Mouse (Mus musculus) lung, adult 2 months (tissue): Measurements from ENCODE around the gene Usb1. TPM values are rescaled to one million over a fixed set of nuclear protein-coding genes. Genes with fewer than 3 reads are reported as not detected.

Source experiments
- DNase-seq: peaks from one replicate; pipeline ENCODE4 v3.0.0; 2022
- H3K4me1 ChIP-seq: fragments of 200-500 bp; 2 replicates; pipeline ENCODE4 v1.6.1; 2011; ENCODE audit warnings: low read length; ENCODE audit not compliant: control insufficient read depth, insufficient read depth
- H3K4me3 ChIP-seq: fragments of 200-500 bp; replicated peaks from 2 replicates; pipeline ENCODE3; 2011; ENCODE audit warnings: low read depth, mild to moderate bottlenecking, control low read depth, low read length; ENCODE audit errors: extremely low read depth
- CTCF ChIP-seq: fragments of 200-500 bp; IDR thresholded peaks from 2 replicates; pipeline ENCODE4 v1.5.1; 2011; ENCODE audit warnings: mild to moderate bottlenecking, low read length, control low read depth; ENCODE audit not compliant: insufficient read depth
- POLR2A ChIP-seq: fragments of 200-500 bp; IDR thresholded peaks from 2 replicates; pipeline ENCODE4 v1.6.1; 2011; ENCODE audit warnings: low read depth, mild to moderate bottlenecking, control low read depth, low read length, borderline replicate concordance; ENCODE audit errors: extremely low read depth
- WGBS: fragments of 180-500 bp; shearing (Covaris S2); methylation state at CpG from one replicate; pipeline ENCODE4 v1.1.7; 2018; 5-methylcytosine and 5-hydroxymethylcytosine counted together
- polyA plus RNA-seq: library from polyadenylated mRNA; depleted of rRNA; stranded (reverse); fragments of >200 nt; gene quantifications from 2 replicates; pipeline ENCODE4 v1.2.3, GENCODE M21; 2012; rRNA removed

The Usb1 gene
- polyA plus RNA-seq, 1 experiment, result 31.8 TPM

DNA sequence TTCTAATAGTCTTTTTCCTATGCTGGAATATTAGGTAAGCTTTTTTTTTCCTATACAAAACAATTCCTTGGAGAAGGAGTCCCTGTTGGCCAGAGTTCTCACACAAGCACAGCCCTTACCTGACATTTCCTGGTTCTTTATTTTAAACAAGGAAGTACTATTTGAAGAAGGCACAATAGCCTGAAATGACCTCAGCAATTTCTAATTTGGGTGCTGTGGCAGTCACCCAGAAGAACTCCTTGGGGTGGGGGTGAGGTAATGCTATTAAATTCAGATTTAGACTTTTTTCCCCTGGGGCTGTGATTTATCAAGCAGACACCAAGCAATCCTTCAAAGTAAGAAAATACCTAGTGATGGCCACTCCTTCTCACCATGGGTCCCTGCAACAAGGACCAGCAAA lies 48.9 kb downstream of the Usb1 start:
- peaks cover 10% of the 10 kb centered on the region for H3K4me1 ChIP-seq
- no peak overlapping the region for H3K4me3 ChIP-seq
- TF ChIP-seq CTCF (no peak), POLR2A (no peak)
- no peak for DNase-seq

DNA sequence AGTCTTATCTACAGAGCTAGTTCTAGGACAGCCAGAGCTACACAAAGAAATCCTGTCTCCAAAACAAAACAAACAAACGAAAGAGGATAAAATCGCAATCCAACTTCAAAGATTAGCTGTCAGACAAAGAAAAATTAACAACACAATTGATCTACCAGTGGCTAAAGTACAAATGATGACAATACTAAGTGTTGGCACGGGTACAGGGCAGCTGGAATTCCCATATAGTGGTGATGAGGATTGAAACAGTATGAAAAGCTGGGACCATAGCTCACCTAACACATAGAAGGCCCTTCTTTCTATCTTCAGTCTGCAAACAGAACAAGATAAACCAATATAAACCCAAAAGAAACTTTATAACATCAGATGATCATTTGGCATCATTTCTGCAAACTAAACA lies 49.5 kb downstream of the Usb1 start:
- 37% methylated on average over 3 of the region's 3 CpGs for WGBS
- Histone ChIP-seq H3K4me1 (peaks cover 9% of the 10 kb centered on the region), H3K4me3 (no peak overlapping the region)
- TF ChIP-seq CTCF, result no peak
- TF ChIP-seq POLR2A, result no peak
- DNase-seq, result no peak

DNA sequence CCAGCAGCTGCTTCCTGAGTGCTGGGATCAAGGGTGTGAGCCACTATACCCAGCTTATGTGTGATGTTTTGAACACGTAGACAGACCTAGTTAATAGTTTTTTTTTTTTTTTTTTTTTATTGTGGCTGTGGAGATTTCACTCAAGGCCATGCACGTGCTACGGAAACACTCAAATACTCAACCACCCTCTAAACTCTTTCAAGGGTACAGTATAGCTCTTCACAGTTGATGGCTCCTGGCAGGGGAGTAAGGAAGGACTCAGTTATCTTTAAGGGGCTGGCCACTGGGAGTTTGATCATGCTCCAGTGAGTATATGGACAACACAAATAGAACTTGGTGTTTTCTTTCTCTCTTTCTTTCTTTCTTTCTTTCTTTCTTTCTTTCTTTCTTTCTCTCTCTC lies 52.4 kb downstream of the Usb1 start:
- no peak for TF ChIP-seq POLR2A
- no peak for TF ChIP-seq CTCF
- H3K4me1 ChIP-seq, result no peaks in the 10 kb centered on the region
- 59% methylated on average over 3 of the region's 3 CpGs for WGBS
- H3K4me3 ChIP-seq, result no peak overlapping the region
- no peak for DNase-seq

DNA sequence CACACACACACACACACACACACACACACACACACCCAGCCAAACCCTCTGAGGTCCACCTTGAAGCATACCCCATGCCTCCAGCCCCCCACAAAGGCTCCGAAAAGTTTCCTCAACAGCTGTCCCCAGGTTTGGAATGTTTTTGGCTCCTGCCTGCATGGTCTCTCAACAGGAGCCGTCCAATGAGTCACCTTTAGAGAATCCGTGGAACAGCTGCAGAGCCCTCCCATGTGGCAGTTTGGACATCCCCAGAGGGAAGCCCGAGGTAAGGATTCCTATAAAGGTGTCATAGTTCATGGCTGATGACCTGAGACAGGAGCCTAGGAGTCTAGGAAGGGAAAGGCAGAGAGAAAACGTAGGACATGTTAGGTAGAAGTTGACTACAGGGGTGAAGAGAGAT lies 54.0 kb downstream of the Usb1 start:
- 68% methylated on average over 5 of the region's 5 CpGs for WGBS
- no peak for TF ChIP-seq CTCF
- TF ChIP-seq POLR2A, result no peak
- Histone ChIP-seq H3K4me3 (no peak overlapping the region), H3K4me1 (no peaks in the 10 kb centered on the region; the same call in 1 of the 2 replicates)
- DNase-seq, result no peak

DNA sequence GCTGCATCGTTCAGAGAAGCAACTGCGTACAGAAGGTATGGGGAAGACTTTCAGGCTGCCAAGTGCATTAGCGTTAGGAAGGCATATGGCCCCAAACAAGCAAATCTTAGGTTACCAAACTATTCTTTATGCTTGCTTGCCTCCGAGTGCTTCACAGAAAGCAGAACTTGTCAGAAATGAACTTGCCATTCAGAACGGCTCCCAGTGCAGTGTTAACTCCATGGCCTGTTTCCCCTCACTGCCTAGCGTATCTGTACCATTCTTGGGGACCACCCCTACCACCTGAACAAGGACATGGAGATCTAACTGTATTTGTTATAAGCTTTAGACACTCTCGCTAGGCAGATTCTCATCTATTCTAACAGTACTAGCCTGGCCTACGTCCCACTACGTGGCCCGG lies 55.1 kb downstream of the Usb1 start:
- WGBS, result 88% methylated on average over 10 of the region's 10 CpGs
- H3K4me1 ChIP-seq, result peaks cover 7% of the 10 kb centered on the region
- no peak for DNase-seq
- no peak overlapping the region for H3K4me3 ChIP-seq
- TF ChIP-seq POLR2A, result no peak
- TF ChIP-seq CTCF, result no peak

DNA sequence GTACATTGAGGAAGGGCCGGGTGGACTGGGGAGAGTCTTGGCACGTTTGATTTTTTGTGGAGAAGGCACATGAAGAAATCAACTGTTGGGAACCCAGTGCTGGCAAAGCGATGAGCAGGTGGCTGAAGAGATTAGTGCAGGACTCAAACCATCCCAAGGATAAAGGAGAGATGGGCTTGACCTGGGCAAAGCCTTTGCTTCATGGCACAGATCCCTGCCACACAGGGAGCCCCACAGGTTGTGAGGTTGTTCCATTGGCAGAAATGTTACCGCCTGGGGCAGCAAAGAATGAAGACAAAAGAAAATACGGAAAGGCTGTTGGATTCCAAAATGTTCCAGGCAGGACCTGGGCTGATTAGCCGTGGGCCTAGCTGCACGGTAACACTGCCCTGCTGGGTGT lies 55.9 kb downstream of the Usb1 start:
- DNase-seq, result no peak
- TF ChIP-seq CTCF, result no peak
- TF ChIP-seq POLR2A, result no peak
- Histone ChIP-seq H3K4me1 (peaks cover 13% of the 10 kb centered on the region), H3K4me3 (no peak overlapping the region)
- WGBS, result 70% methylated on average over 7 of the region's 7 CpGs

DNA sequence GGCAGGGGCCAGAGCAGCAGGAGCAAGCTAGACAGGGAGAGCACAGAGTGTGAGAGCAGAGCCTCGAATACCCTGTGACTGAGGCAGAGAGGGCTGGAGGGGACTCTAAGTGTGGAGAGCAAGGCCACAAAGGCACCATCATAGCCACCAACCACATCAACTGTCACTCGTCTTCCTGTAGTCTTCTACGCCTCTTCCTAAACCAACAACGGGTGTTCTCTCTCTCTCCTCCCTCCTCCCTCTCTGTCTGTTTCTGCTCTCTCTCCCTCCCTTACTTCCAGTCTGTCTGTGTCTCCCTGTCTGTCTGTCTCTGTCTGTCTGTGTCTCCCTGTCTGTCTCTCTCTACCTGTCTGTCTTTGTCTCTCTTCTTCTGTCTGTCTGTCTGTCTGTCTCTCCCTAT lies 58.2 kb downstream of the Usb1 start:
- TF ChIP-seq POLR2A, result no peak
- TF ChIP-seq CTCF, result no peak
- 35% methylated on average over 4 of the region's 4 CpGs for WGBS
- Histone ChIP-seq H3K4me3 (no peak overlapping the region), H3K4me1 (peaks cover 21% of the 10 kb centered on the region)
- no peak for DNase-seq

DNA sequence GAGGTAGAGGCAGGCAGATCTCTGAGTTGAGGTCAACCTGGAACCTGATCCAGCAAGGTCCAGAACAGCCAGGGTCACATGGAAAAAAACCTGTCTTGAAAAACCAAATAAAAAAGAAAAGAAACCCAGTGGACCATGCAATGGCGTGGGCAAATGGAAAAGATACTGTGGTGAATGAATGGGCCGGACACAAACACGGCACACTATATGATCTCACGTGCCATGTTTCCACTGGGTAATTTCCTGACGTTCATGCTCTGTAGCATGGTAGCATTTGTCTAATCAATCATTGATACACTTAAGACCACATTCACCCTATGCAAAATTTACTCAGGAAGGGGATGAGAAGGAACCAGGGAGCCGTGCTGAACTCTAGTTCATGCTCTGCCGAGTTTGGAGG lies 59.0 kb downstream of the Usb1 start:
- no peak for DNase-seq
- WGBS, result 49% methylated on average over 7 of the region's 7 CpGs
- Histone ChIP-seq H3K4me3 (no peak overlapping the region), H3K4me1 (peaks cover 21% of the 10 kb centered on the region)
- TF ChIP-seq CTCF, result no peak
- TF ChIP-seq POLR2A, result no peak

DNA sequence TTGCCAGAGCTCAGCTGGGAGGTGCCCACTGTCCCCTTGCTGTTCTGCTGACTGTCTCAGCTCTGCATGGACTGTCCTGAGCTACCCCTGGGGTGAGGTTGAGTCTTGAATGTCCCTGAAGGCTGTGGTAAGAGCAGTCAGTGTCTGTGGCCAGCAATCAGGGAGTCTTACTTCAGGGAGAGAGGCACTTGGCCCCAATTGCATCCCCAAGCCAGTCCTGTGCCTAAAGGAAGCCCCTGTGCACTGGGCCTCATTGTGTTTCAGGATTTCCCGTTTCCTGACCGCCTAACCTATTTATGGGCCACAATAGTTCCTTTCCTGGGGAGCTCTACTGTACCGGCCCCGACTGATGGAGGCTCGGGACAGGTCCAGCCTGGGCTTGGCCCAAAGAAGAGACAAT lies 60.5 kb downstream of the Usb1 start:
- 42% methylated on average over 5 of the region's 5 CpGs for WGBS
- Histone ChIP-seq H3K4me1 (peaks cover 21% of the 10 kb centered on the region), H3K4me3 (no peak overlapping the region)
- TF ChIP-seq CTCF, result no peak
- no peak for TF ChIP-seq POLR2A
- no peak for DNase-seq

DNA sequence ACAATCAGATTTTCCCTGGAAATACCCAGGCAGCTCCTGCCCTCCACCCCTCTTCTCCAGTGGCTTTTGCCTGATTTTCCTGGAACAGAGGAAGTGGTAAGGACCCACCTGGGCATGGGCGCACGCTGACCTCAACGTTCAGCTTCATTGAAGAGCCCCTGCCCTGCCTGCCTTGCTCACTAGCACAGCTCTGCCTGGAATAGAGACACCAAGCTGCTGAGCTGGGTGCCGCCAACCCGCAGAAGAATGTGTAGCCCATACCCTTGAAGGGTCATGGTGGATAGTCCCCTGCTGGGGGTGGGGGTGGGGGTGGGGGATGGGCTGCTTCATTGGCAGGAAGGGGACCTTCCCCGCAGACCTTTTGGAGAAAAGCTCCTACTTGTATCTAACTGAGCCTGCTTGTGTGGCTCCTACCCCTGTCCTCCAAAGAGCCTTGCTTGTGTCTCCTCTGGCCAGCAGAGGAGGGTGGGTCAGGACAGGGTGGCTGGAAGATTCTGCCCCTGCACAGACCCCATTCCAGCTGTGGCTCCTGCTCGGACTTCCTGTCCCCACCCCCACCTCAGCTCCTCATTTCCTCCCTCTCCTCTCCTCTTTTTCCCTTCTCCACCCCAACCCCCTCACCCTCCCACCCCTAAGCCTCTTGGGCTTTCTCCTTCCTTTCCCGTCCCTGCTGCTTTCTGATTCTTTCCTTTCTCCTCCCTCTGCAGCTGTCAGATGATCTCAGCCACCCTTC lies 63.3 kb downstream of the Usb1 start:
- TF ChIP-seq CTCF (no peak), POLR2A (no peak)
- peaks cover 21% of the 10 kb centered on the region for H3K4me1 ChIP-seq
- no peak overlapping the region for H3K4me3 ChIP-seq
- WGBS, result 29% methylated on average over 8 of the region's 8 CpGs
- DNase-seq, result no peak

DNA sequence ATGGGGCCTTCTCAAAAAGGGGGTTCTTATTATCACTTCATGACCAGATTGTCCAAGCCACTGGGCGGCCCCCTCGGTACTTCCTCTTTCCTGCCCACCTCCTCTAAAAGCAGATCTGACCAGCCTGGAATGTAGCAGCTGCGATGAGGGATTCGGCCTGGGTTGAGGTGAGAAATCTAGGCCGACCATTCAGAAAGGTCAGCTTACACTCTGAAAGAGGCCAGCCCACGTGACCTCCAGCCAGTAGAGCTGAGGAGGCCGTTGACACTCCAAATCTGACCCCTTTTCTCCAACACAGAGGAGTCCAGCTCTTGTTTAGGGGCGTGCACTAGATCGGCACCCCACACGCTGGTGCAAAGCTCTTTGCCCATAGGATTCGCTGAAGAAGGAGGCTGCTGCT lies 64.7 kb downstream of the Usb1 start:
- DNase-seq, result no peak
- Histone ChIP-seq H3K4me3 (no peak overlapping the region), H3K4me1 (peaks cover 17% of the 10 kb centered on the region)
- WGBS, result 57% methylated on average over 11 of the region's 11 CpGs
- TF ChIP-seq POLR2A, result no peak
- TF ChIP-seq CTCF, result no peak

Other genes starting within 250 kb of the Usb1 start
- 93.2 and 95.3 TPM in 2 replicates for gene Kifc3, start 129.5 kb upstream of the Usb1 start, polyA plus RNA-seq
- gene Cngb1, start 25.7 kb upstream of the Usb1 start, polyA plus RNA-seq, result 1.9 and 2.4 TPM in 2 replicates
- 2.4 and 4.2 TPM in 2 replicates for gene Tepp, start 21.7 kb upstream of the Usb1 start, polyA plus RNA-seq
- gene Zfp319, start 334 bp upstream of the Usb1 start, polyA plus RNA-seq, result 17.1 and 20.8 TPM in 2 replicates
- 120 and 133 TPM in 2 replicates for gene Mmp15, start 20.0 kb downstream of the Usb1 start, polyA plus RNA-seq
- gene Cfap20, start 102.6 kb downstream of the Usb1 start, polyA plus RNA-seq, result 65.0 and 66.0 TPM in 2 replicates
- 13.2 and 21.7 TPM in 2 replicates for gene Csnk2a2, start 157.8 kb downstream of the Usb1 start, polyA plus RNA-seq
- 2.6 and 4.7 TPM in 2 replicates for gene Ccdc113, start 201.8 kb downstream of the Usb1 start, polyA plus RNA-seq
- gene Prss54, start 244.1 kb downstream of the Usb1 start, polyA plus RNA-seq, result 0.10 TPM in 1 of 2 replicates, not detected in the other